Mouse (Mus musculus) embryonic facial prominence, embryonic 10.5 days (tissue): ENCODE measurements at regions not wholly inside any gene's neighbourhood (a gene's known extent, or its start where the extent isn't known, plus 50 kb on each side); places are given as distances from the start of the nearest gene placed in this dataset.
"Not testable (repeated sequence)": the region's sequence is repeated elsewhere in the genome, so short reads cannot be mapped to it uniquely, and the experiment has no call there.

Experiments used
- DNase-seq: peaks from one replicate; pipeline ENCODE4 v3.0.0-alpha.2; 2017; ENCODE audit warnings: low spot score
- H3K27ac ChIP-seq: fragments of 300-500 bp; sonication (generic); replicated peaks from 2 replicates; pipeline ENCODE4 v1.5.1; 2016; ENCODE audit warnings: mild to moderate bottlenecking
- H3K27me3 ChIP-seq: fragments of 300-500 bp; sonication (generic); replicated peaks from 2 replicates; pipeline ENCODE4 v1.6.1; 2016; ENCODE audit warnings: low read depth, mild to moderate bottlenecking; ENCODE audit not compliant: poor library complexity, severe bottlenecking
- H3K36me3 ChIP-seq: fragments of 300-500 bp; sonication (generic); replicated peaks from 2 replicates; pipeline ENCODE4 v1.6.1; 2016; ENCODE audit warnings: mild to moderate bottlenecking, moderate library complexity
- H3K4me1 ChIP-seq: fragments of 300-500 bp; sonication (generic); 2 replicates; pipeline ENCODE4 v1.6.1; 2016
- H3K4me3 ChIP-seq: fragments of 300-500 bp; sonication (generic); 2 replicates; pipeline ENCODE4 v1.5.1; 2016; ENCODE audit warnings: mild to moderate bottlenecking, moderate library complexity
- H3K9me3 ChIP-seq: fragments of 300-500 bp; sonication (generic); 2 replicates; pipeline ENCODE4 v1.6.1; 2016; ENCODE audit warnings: mild to moderate bottlenecking
- WGBS: fragments of 180-500 bp; shearing (Covaris S2); methylation state at CpG from one replicate; pipeline ENCODE4 v1.1.7; 2016; 5-methylcytosine and 5-hydroxymethylcytosine counted together

DNA sequence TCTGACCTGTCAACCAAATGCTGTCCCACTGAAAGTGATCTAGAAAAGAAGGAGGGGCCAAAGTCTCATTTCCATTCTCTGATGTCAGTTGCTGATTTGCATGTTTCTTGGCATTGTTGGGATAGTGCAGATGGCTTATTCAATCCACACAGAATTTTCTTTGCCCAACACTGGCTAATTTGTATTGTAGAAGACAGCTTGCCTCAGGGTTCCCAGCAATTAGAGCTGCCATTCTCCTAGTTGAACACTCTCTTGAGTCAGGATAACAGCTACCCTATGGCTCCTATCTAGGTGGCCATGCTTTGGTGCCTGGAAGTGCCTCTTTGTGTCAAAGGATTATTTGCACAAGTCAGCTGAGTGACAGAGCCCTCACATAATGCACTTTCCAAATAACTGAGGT lies 569.0 kb downstream of the Lrriq3 start:
- no peaks in the 10 kb centered on the region for H3K36me3 ChIP-seq
- no peaks in the 10 kb centered on the region for H3K9me3 ChIP-seq
- no peak overlapping the region for H3K4me3 ChIP-seq
- no peaks in the 10 kb centered on the region for H3K4me1 ChIP-seq
- no peaks in the 10 kb centered on the region for H3K27me3 ChIP-seq
- no peak overlapping the region for H3K27ac ChIP-seq
- DNase-seq = no peak

- no peaks in the 10 kb centered on the region for H3K36me3 ChIP-seq
- H3K27ac ChIP-seq = no peak overlapping the region
- no peak overlapping the region for H3K4me3 ChIP-seq
- H3K4me1 ChIP-seq = no peaks in the 10 kb centered on the region
- H3K27me3 ChIP-seq = no peaks in the 10 kb centered on the region
- DNase-seq = no peak
- 69% methylated on average over 1 of the region's 1 CpGs for WGBS
- H3K9me3 ChIP-seq = no peaks in the 10 kb centered on the region
Observed at GRCm38 (mm10) chr3:155672558-155672957, 579.3 kb downstream of the Lrriq3 start.

DNA sequence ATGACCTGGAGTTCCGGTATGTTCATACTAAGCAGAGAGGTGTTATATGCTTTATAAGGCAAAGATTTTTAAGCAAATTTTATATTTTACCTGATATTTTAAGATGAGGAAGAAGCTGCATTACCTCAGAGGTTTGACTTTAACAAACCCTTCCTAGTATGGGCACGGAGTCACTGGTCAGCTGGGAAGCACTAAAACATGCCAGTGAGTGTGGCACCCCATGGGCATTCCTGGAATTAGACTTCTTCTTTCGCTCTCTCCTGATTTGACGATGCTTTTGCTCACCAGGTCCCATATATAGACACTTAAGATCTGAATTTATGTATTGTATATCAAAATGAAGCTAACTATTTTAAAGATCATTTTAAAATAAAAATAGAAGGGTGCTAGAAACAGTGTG lies 587.0 kb downstream of the Lrriq3 start:
- Histone ChIP-seq H3K4me3 (no peak overlapping the region), H3K4me1 (no peaks in the 10 kb centered on the region), H3K27me3 (no peaks in the 10 kb centered on the region), H3K27ac (no peak overlapping the region), H3K9me3 (no peaks in the 10 kb centered on the region), H3K36me3 (no peaks in the 10 kb centered on the region)
- WGBS = 89% methylated on average over 4 of the region's 4 CpGs
- DNase-seq = no peak

DNA sequence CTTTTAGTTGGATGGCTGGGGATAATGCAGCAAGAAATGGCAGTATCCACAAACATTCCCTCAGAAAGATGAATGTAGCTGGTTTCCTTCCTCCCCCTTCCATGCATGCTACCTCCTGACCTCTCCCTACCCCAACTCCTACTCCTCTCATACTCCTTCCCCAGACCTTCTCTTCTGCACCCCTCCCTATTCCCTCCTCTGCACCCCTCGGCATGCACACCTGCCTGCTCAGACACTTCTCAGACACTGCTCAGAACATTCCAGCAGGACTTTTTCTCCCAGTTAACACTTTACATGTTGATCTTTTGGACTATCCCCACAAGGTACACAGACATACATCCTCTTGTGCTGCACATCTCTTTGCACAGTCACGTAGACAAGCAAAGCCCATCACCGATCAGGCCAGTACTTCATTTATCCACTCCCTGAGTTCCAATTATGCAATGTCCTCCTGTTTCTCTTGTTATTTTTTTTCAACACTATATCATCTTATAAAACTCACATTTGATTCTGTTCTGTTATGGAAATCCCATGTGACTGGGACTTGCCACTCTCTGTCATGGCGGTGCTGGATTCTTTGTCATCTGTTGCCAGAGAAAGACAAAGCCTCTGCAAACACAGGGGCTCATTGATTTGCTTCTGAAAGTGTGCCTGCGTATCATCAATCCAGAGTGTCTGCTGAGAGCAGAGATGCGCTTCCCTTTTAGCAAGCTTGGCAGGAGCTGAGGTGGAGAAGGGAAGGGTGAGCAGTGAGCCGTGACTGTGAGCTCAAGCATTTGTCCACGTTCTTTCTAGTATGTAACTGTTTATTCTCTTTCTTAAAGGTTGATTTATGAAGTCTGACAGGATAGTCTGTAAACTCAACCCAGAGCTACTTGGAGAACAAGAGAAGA lies 589.9 kb downstream of the Lrriq3 start:
- WGBS = 53% methylated on average over 8 of the region's 8 CpGs
- no peak overlapping the region for H3K4me3 ChIP-seq
- no peaks in the 10 kb centered on the region for H3K27me3 ChIP-seq
- DNase-seq = no peak
- H3K27ac ChIP-seq = no peak overlapping the region
- no peaks in the 10 kb centered on the region for H3K9me3 ChIP-seq
- no peaks in the 10 kb centered on the region for H3K4me1 ChIP-seq
- no peaks in the 10 kb centered on the region for H3K36me3 ChIP-seq

DNA sequence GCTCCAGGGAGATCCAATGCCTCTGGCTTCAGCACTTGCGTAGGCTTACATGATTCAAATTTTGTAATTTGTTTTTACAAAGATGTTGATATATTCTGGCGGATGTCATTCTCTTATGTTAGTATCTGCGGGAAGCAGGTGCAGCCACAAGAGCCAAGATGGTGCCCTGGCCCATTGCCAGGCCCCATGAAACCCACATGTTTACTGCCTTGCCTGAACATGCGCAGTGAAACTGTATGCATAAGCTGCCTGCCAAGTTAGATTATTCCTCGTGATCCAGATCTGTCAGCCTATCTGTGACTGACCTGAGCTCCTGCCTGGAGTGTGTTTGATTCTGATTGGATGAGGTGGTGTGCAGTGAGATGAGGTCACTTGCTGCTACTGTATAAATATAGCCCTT lies 595.1 kb downstream of the Lrriq3 start:
- WGBS = 90% methylated on average over 5 of the region's 5 CpGs

DNA sequence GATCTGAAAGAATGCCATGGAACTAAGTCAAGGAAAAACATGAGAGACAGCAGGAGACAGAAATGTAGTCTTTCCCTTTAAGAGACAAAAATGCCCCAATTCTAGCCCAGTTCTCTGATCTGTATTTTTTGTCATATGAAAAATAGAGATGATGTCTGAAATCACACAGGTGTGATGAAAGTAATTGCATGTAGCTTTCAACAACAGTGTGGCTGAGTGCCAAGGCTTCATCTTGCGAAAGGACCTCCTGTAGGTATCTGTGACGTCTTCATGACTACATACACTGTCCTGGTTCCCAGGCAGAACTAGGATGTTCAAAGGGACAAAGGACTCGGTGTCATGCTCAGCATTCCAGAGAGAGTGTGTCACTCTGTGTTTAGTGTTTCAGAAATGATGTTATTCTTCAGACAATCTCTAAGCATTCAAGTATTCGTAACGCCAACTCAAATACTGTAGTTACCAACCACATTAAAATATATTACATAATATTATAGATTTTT lies 629.8 kb downstream of the Lrriq3 start:
- no peaks in the 10 kb centered on the region for H3K36me3 ChIP-seq
- no peak for DNase-seq
- WGBS = 87% methylated on average over 5 of the region's 5 CpGs
- no peaks in the 10 kb centered on the region for H3K4me1 ChIP-seq
- no peaks in the 10 kb centered on the region for H3K9me3 ChIP-seq
- no peaks in the 10 kb centered on the region for H3K27me3 ChIP-seq
- no peak overlapping the region for H3K27ac ChIP-seq
- no peak overlapping the region for H3K4me3 ChIP-seq

More for the DNA sequence above, 595.1 kb downstream of the Lrriq3 start:
- no peaks in the 10 kb centered on the region for H3K27me3 ChIP-seq
- H3K4me3 ChIP-seq = no peak overlapping the region
- DNase-seq = no peak
- no peaks in the 10 kb centered on the region for H3K36me3 ChIP-seq
- H3K9me3 ChIP-seq = no peaks in the 10 kb centered on the region
- no peak overlapping the region for H3K27ac ChIP-seq
- H3K4me1 ChIP-seq = no peaks in the 10 kb centered on the region

DNA sequence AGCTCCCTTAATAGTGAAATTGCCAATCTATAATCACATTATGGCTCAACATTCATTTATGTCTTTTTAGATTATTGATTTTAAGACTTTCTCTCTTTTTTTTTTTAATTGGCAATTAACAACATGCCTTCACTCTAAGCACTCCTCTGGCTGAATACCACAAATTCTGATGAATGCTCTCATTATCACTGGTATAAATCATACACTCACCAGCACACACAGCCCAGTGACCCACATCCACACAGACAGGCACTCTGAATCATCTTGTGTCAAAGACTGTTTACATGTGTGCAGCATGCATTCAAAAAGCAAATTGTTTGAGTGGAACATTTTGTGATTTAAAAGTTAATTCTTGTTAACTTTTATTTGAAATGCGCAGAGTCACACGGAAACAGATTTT lies 649.2 kb downstream of the Lrriq3 start:
- DNase-seq = no peak
- H3K4me1 ChIP-seq = no peaks in the 10 kb centered on the region
- H3K27ac ChIP-seq = no peak overlapping the region
- H3K9me3 ChIP-seq = no peaks in the 10 kb centered on the region
- no peaks in the 10 kb centered on the region for H3K36me3 ChIP-seq
- H3K4me3 ChIP-seq = no peak overlapping the region
- WGBS = 91% methylated on average over 2 of the region's 2 CpGs
- H3K27me3 ChIP-seq = no peaks in the 10 kb centered on the region

- not testable (repeated sequence) for H3K27me3 ChIP-seq, H3K9me3 ChIP-seq, H3K27ac ChIP-seq, H3K36me3 ChIP-seq, DNase-seq, H3K4me3 ChIP-seq, H3K4me1 ChIP-seq
- 43% methylated on average over 1 of the region's 1 CpGs for WGBS
Observed at GRCm38 (mm10) chr3:155746601-155747000, 653.4 kb downstream of the Lrriq3 start.

- no peaks in the 10 kb centered on the region for H3K4me1 ChIP-seq
- DNase-seq = no peak
- H3K27ac ChIP-seq = no peak overlapping the region
- no peaks in the 10 kb centered on the region for H3K27me3 ChIP-seq
- no peaks in the 10 kb centered on the region for H3K9me3 ChIP-seq
- no peak overlapping the region for H3K4me3 ChIP-seq
- H3K36me3 ChIP-seq = no peaks in the 10 kb centered on the region
Observed at GRCm38 (mm10) chr3:155747511-155747910, 654.3 kb downstream of the Lrriq3 start.

GRCm38 (mm10) chr3:155757285-155757684 lies 664.1 kb downstream of the Lrriq3 start:
- Histone ChIP-seq H3K36me3 (no peaks in the 10 kb centered on the region), H3K27me3 (no peaks in the 10 kb centered on the region), H3K9me3 (no peaks in the 10 kb centered on the region), H3K27ac (no peak overlapping the region), H3K4me1 (no peaks in the 10 kb centered on the region), H3K4me3 (no peak overlapping the region)
- WGBS = 90% methylated on average over 3 of the region's 3 CpGs
- no peak for DNase-seq

GRCm38 (mm10) chr3:155776019-155776418 lies 682.8 kb downstream of the Lrriq3 start:
- whole genome bisulfite sequencing = 96% methylated on average over 1 of the region's 1 CpGs
- no peaks in the 10 kb centered on the region for H3K27me3 ChIP-seq
- no peak overlapping the region for H3K4me3 ChIP-seq
- DNase-seq = no peak
- no peak overlapping the region for H3K27ac ChIP-seq
- H3K36me3 ChIP-seq = no peaks in the 10 kb centered on the region
- no peaks in the 10 kb centered on the region for H3K4me1 ChIP-seq
- H3K9me3 ChIP-seq = no peaks in the 10 kb centered on the region

- Histone ChIP-seq H3K27me3 (no peaks in the 10 kb centered on the region), H3K4me3 (no peak overlapping the region), H3K27ac (no peak overlapping the region), H3K4me1 (no peaks in the 10 kb centered on the region), H3K9me3 (no peaks in the 10 kb centered on the region), H3K36me3 (no peaks in the 10 kb centered on the region)
- WGBS = 91% methylated on average over 1 of the region's 1 CpGs
- DNase-seq = no peak
Observed at GRCm38 (mm10) chr3:155777025-155777424, 683.8 kb downstream of the Lrriq3 start.

- H3K36me3 ChIP-seq = no peaks in the 10 kb centered on the region
- DNase-seq = no peak
- H3K4me3 ChIP-seq = no peak overlapping the region
- H3K4me1 ChIP-seq = no peaks in the 10 kb centered on the region
- 79% methylated on average over 2 of the region's 2 CpGs for WGBS
- H3K27ac ChIP-seq = no peak overlapping the region
- no peaks in the 10 kb centered on the region for H3K9me3 ChIP-seq
- no peaks in the 10 kb centered on the region for H3K27me3 ChIP-seq
Observed at GRCm38 (mm10) chr3:155815693-155816092, 722.5 kb downstream of the Lrriq3 start.
